Mouse (Mus musculus): ENCODE results near the gene Trio.

DNA sequence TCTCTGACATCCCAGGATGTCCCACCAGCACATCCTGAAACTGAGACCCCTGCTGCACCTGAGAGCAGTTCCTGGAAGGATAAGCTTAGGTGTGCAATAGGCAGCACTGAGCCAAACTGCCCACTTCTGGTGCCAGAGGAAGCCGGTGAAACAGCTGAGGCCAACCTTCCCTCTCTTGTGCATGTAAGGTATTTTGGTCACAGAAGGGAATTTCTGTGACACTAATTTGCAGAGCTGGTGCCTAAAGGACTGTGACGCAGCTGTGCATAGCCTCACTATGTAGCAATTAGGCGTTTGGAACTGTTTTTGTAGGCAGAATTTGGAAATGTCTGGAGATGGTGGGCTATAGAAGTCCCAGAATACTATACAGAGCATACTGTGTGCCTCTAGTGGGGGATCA, 264.2 kb downstream of the Trio start:
- no peak for TF ChIP-seq GATA1 (IDR thresholded peaks at IDR 0.05; ENCODE audit: borderline replicate concordance, low read length)
- no peak for TF ChIP-seq CTCF (IDR thresholded peaks at IDR 0.05; ENCODE audit: low read depth, low read length)
- TF ChIP-seq TAL1 (conservative IDR thresholded peaks at IDR 0.05; ENCODE audit: low read depth, low read length), result no peak
- no peak for TF ChIP-seq GATA2 (IDR thresholded peaks at IDR 0.05; ENCODE audit: borderline replicate concordance, low read depth, low read length)
- no peak for TF ChIP-seq POLR2AphosphoS5 (IDR thresholded peaks at IDR 0.05; ENCODE audit: insufficient replicate concordance, low read depth, low read length)

Measured in G1E (cell line).